Mouse (Mus musculus) testis, postnatal 10 days (tissue): ENCODE results near the gene 1700025B11Rik.
A peak's percentile ranks its signal among the peaks of the same experiment; 100 is the strongest.
"Not testable (repeated sequence)": the region's sequence is repeated elsewhere in the genome, so short reads cannot be mapped to it uniquely, and the experiment has no call there.

ENCODE experiments used
- DNase-seq: peaks from one replicate; pipeline ENCODE4 v3.0.0; 2021; ENCODE audit warnings: low spot score

Gene 1700025B11Rik

GRCm38 (mm10) chr15:77561792-77562191 is at the start of gene 1700025B11Rik:
Gene 1700025B11Rik, minus strand, starts transcription at chr15:77561892.
- DNase-seq, result no peak

- DNase-seq, result no peak
These were observed 44.4 kb upstream of the 1700025B11Rik start for GRCm38 (mm10) chr15:77606069-77606468.

- DNase-seq, result no peak
These were observed 37.3 kb upstream of the 1700025B11Rik start, which contains the start of gene Gm36245 for GRCm38 (mm10) chr15:77598958-77599357. Gene Gm36245, plus strand, starts transcription at chr15:77599258.

GRCm38 (mm10) chr15:77598429-77598828 is 36.7 kb upstream of the 1700025B11Rik start:
- no peak for DNase-seq

- DNase-seq, result no peak
These were observed 34.3 kb upstream of the 1700025B11Rik start, which contains the start of gene Apol10b for GRCm38 (mm10) chr15:77595961-77596360. Gene Apol10b, minus strand, starts transcription at chr15:77596125.

GRCm38 (mm10) chr15:77593557-77593956 is 31.9 kb upstream of the 1700025B11Rik start:
- no peak for DNase-seq

GRCm38 (mm10) chr15:77590881-77591280 is 29.2 kb upstream of the 1700025B11Rik start:
- no peak for DNase-seq

- DNase-seq, result no peak
These were observed 27.3 kb upstream of the 1700025B11Rik start for GRCm38 (mm10) chr15:77588981-77589380.

- no peak for DNase-seq
These were observed 25.3 kb upstream of the 1700025B11Rik start for GRCm38 (mm10) chr15:77587026-77587425.

GRCm38 (mm10) chr15:77581681-77582080 is 20.0 kb upstream of the 1700025B11Rik start:
- DNase-seq, result peak; percentile 45

- DNase-seq, result no peak
These were observed 17.6 kb upstream of the 1700025B11Rik start for GRCm38 (mm10) chr15:77579311-77579710.

GRCm38 (mm10) chr15:77578801-77579200 is 17.1 kb upstream of the 1700025B11Rik start:
- DNase-seq, result no peak

GRCm38 (mm10) chr15:77563219-77563618 is 1.5 kb upstream of the 1700025B11Rik start:
- no peak for DNase-seq

- DNase-seq, result not testable (repeated sequence)
These were observed 22.5 kb downstream of the 1700025B11Rik start for GRCm38 (mm10) chr15:77539221-77539620.

GRCm38 (mm10) chr15:77533216-77533615 is 28.5 kb downstream of the 1700025B11Rik start, which contains the start of gene Apol7c:
Gene Apol7c, minus strand, starts transcription at chr15:77533316.
- no peak for DNase-seq

GRCm38 (mm10) chr15:77523186-77523843 is 38.4 kb downstream of the 1700025B11Rik start:
- DNase-seq, result peak; percentile 83

GRCm38 (mm10) chr15:77520596-77520995 is 41.1 kb downstream of the 1700025B11Rik start:
- not testable (repeated sequence) for DNase-seq
